7 mouse cellular contexts compared by ENCODE assay signal in genomic region chr16:57362679-57363401, GRCm38 (mm10). TPM values are rescaled to one million over a fixed set of nuclear protein-coding genes. Genes with fewer than 3 reads are reported as not detected.
DNase-seq lines count a peak whose midpoint lies in the region; ATAC-seq lines count a peak whose summit lies in the region.

No protein-coding gene starts in this region.

- H3K9me3 ChIP-seq in intestine, embryonic 15.5 days, result no peaks in the 10 kb centered on the region

- H3K4me2 ChIP-seq in intestine, embryonic 15.5 days (replicated peaks), result peak overlapping the region; percentile 34; the same call in 1 of the 2 replicates

- intact Hi-C loops in left cerebral cortex, postnatal 14 days (cut with DNase I), result no loop called here

- no peaks in the 10 kb centered on the region for H3K27me3 ChIP-seq in intestine, embryonic 15.5 days (replicated peaks)

- peaks cover 9% of the 10 kb centered on the region for H3K4me1 ChIP-seq in intestine, embryonic 15.5 days (replicated peaks)

- peak overlapping the region; percentile 26; the same call in 1 of the 2 replicates for H3K9ac ChIP-seq in intestine, embryonic 15.5 days

- no peaks in the 10 kb centered on the region for H3K36me3 ChIP-seq in intestine, embryonic 15.5 days

- DNase-seq in adrenal gland, postnatal 36 days, result peak; percentile 76 to 81
- DNase-seq in embryo, embryonic 10.5 days (ENCODE audit: low spot score), result peak; percentile 55
- peak; percentile 56 to 68 for DNase-seq in left cerebral cortex, postnatal 14 days (ENCODE audit: low spot score in 2 of 2)
- peak; percentile 11 to 20 for DNase-seq in right cerebral cortex, postnatal 36 days (ENCODE audit: low spot score in 2 of 2)

- no peak overlapping the region for H3K4me3 ChIP-seq in intestine, embryonic 15.5 days (replicated peaks)

- ATAC-seq in granulocyte monocyte progenitor cell, adult 5-6 weeks (replicated peaks; ENCODE audit: poor library complexity, severe bottlenecking), result peak; percentile 84
- peak; percentile 71 for ATAC-seq in intestine, embryonic 15.5 days
- ATAC-seq in megakaryocyte, adult 5-6 weeks (ENCODE audit: poor library complexity, severe bottlenecking), result peak; percentile 87

- WGBS in intestine, embryonic 15.5 days, result 35% methylated on average over 18 of the region's 18 CpGs

- H3K27ac ChIP-seq in intestine, embryonic 15.5 days, result no peak overlapping the region

RNA-seq across cellular contexts. Expression of gene Filip1l, which starts 9.9 kb away (rescaled TPM):
- total RNA-seq in adrenal gland, postnatal 36 days (2021), result 10 to 100 TPM; 16.9 to 25.5 TPM
- total RNA-seq in granulocyte monocyte progenitor cell, adult 5-6 weeks (2014; fragmentation: Nextera tagmentation), result 3.7 and 6.7 TPM in 2 replicates
- 3.0 and 4.4 TPM in 2 replicates for total RNA-seq in granulocyte monocyte progenitor cell, adult 5-6 weeks (2017)
- polyA plus RNA-seq in intestine, embryonic 15.5 days (2015; fragmentation: Nextera tagmentation; extraction: Ambion mirVana), result 33.0 and 34.0 TPM in 2 replicates
- total RNA-seq in left cerebral cortex, postnatal 14 days (2021), result 1 to 10 TPM; 4.6 to 5.2 TPM
- 64.5 and 68.7 TPM in 2 replicates for total RNA-seq in megakaryocyte, adult 5-6 weeks (2015)
- 36.3 and 45.5 TPM in 2 replicates for total RNA-seq in megakaryocyte, adult 5-6 weeks (2017)

Comparison
In these comparisons a context has a peak if more than half of its experiments do, and no peak if none do; other contexts are left out.
1. DNase-seq: peak in every context shown above with its lines; median percentile 78 in adrenal gland, postnatal 36 days; 62 in left cerebral cortex, postnatal 14 days; 55 in embryo, embryonic 10.5 days; 16 in right cerebral cortex, postnatal 36 days.